Mouse (Mus musculus): ENCODE measurements around the gene Tspan4. TPM values are rescaled to one million over a fixed set of nuclear protein-coding genes. Genes with fewer than 3 reads are reported as not detected.

Gene Tspan4
- total RNA-seq, 1 experiment: 75.9 TPM

DNA sequence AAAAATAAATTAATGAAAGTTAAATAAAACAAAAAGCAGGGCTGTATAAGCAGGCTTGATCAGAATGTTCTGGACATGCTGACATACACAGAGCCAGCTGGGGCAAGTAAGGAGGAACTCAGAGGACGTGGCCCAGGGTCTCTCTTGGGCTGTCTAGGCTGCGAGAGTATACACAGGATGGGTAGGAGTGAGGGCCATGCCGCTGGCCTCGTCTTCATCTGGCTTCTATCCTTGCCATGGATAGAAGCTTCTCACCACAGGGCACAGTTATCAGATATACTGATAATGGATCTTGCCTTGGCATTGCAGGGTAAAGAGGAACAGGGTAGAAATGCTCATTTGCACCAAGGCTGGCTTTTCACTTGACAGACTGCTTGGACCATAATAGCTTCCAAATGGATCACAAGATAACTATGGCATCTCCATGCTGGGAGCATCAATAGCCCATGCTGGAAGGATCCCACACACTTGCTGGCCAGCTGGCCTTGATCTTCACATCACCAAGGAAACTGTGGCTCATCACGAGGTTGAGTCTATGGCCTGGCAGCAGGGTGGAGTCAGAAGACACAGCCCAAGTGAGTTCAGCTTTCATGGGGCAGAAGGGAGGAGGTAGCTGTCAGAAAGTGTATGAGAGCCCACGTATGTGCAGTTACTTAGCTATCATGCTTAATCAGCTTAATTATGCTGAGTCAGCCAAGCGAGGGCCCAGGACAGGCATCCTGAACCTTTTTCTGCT lies 26.9 kb downstream of the Tspan4 start:
- in situ Hi-C loops (cut with MboI; ENCODE audit: low sequenced_read_pairs in 2 of 2, unreplicated experiment in 2 of 2): no loop called here
- TF ChIP-seq MAFK (IDR thresholded peaks at IDR 0.05; ENCODE audit: insufficient read depth, low read depth, low read length) (peak; percentile 78), HCFC1 (IDR thresholded peaks at IDR 0.05; ENCODE audit: borderline replicate concordance, insufficient read depth, low read length) (no peak)
- H3K9me3 ChIP-seq (ENCODE audit: control insufficient read depth, insufficient read depth, low read depth, low read length): no peaks in the 10 kb centered on the region
- H3K27ac ChIP-seq (ENCODE audit: insufficient read depth, low read depth, low read length, poor library complexity, severe bottlenecking): no peak overlapping the region
- H3K4me3 ChIP-seq (ENCODE audit: insufficient read depth in 1 of 2, low read depth in 1 of 2, low read length in 2 of 2, poor library complexity in 1 of 2, severe bottlenecking in 1 of 2): no peak overlapping the region
- no peaks in the 10 kb centered on the region for H3K4me1 ChIP-seq (ENCODE audit: control insufficient read depth in 2 of 2, insufficient read depth in 2 of 2, low read length in 2 of 2, poor library complexity in 1 of 2)
- no peak overlapping the region for H3K9ac ChIP-seq (ENCODE audit: insufficient read depth, low read depth, low read length, poor library complexity, severe bottlenecking)
- no peak for DNase-seq (ENCODE audit: low read depth, low spot score)
- no peaks in the 10 kb centered on the region for H3K36me3 ChIP-seq (ENCODE audit: control insufficient read depth, insufficient read depth, low read length, poor library complexity, severe bottlenecking)

DNA sequence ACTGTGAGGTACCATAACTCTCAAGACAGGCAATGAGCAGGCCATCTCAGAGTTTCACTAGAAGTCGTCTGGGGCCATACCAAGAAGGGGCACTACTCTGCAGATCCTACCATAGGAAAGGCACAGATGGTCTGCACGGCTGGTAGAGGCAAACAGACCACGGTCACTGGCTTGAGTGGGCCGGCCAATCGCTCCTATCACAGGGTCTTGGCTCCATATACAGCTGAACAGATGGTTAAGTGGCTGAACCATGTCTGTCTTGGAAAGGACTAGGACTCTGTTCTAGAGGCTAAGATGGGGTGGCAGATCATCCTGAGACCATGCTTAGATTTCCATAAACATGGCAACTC lies 27.5 kb downstream of the Tspan4 start:
- H3K4me3 ChIP-seq (ENCODE audit: insufficient read depth in 1 of 2, low read depth in 1 of 2, low read length in 2 of 2, poor library complexity in 1 of 2, severe bottlenecking in 1 of 2): no peak overlapping the region
- H3K4me1 ChIP-seq (ENCODE audit: control insufficient read depth in 2 of 2, insufficient read depth in 2 of 2, low read length in 2 of 2, poor library complexity in 1 of 2): no peaks in the 10 kb centered on the region
- H3K36me3 ChIP-seq (ENCODE audit: control insufficient read depth, insufficient read depth, low read length, poor library complexity, severe bottlenecking): no peaks in the 10 kb centered on the region
- no peak overlapping the region for H3K9ac ChIP-seq (ENCODE audit: insufficient read depth, low read depth, low read length, poor library complexity, severe bottlenecking)
- TF ChIP-seq HCFC1 (IDR thresholded peaks at IDR 0.05; ENCODE audit: borderline replicate concordance, insufficient read depth, low read length): no peak
- TF ChIP-seq MAFK (IDR thresholded peaks at IDR 0.05; ENCODE audit: insufficient read depth, low read depth, low read length): no peak
- no peak for TF ChIP-seq ZC3H11A (IDR thresholded peaks at IDR 0.05; ENCODE audit: borderline replicate concordance, low read depth, low read length)
- TF ChIP-seq ZNF384 (IDR thresholded peaks at IDR 0.05; ENCODE audit: low read depth, low read length): no peak
- TF ChIP-seq CHD2 (IDR thresholded peaks at IDR 0.05; ENCODE audit: low read depth, low read length): no peak
- DNase-seq (ENCODE audit: low read depth, low spot score): no peak
- H3K9me3 ChIP-seq (ENCODE audit: control insufficient read depth, insufficient read depth, low read depth, low read length): no peaks in the 10 kb centered on the region
- in situ Hi-C loops (cut with MboI; ENCODE audit: low sequenced_read_pairs in 2 of 2, unreplicated experiment in 2 of 2): no loop called here
- no peak overlapping the region for H3K27ac ChIP-seq (ENCODE audit: insufficient read depth, low read depth, low read length, poor library complexity, severe bottlenecking)

DNA sequence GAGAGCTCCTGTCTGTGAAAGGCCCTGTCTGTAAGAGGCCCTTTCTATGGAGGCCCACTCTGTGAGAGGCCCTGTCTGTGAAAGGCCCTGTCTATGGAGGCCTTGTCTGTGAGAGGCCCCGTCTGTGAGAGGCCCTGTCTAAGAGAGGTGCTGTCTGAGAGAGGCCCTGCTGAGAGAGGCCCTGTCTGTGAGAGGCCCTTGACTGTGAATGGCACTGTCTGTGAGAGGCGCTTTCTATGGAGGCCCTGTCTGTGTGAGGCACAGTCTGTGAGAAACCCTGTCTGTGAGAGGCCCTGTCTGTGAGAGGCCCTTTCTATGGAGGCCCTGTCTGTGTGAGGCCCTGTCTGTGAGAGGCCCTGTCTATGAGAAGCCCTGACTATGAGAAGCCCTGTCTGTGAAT lies 31.2 kb downstream of the Tspan4 start:
- Histone ChIP-seq H3K36me3 (ENCODE audit: control insufficient read depth, insufficient read depth, low read length, poor library complexity, severe bottlenecking) (no peaks in the 10 kb centered on the region; the same call in 1 of the 2 replicates), H3K27ac (ENCODE audit: insufficient read depth, low read depth, low read length, poor library complexity, severe bottlenecking) (no peak overlapping the region), H3K4me1 (ENCODE audit: control insufficient read depth in 2 of 2, insufficient read depth in 2 of 2, low read length in 2 of 2, poor library complexity in 1 of 2) (no peaks in the 10 kb centered on the region), H3K4me3 (ENCODE audit: insufficient read depth in 1 of 2, low read depth in 1 of 2, low read length in 2 of 2, poor library complexity in 1 of 2, severe bottlenecking in 1 of 2) (no peak overlapping the region), H3K9ac (ENCODE audit: insufficient read depth, low read depth, low read length, poor library complexity, severe bottlenecking) (no peak overlapping the region), H3K9me3 (ENCODE audit: control insufficient read depth, insufficient read depth, low read depth, low read length) (no peaks in the 10 kb centered on the region)
- TF ChIP-seq ZC3H11A (IDR thresholded peaks at IDR 0.05; ENCODE audit: borderline replicate concordance, low read depth, low read length): no peak
- TF ChIP-seq CHD2 (IDR thresholded peaks at IDR 0.05; ENCODE audit: low read depth, low read length): no peak
- TF ChIP-seq ZNF384 (IDR thresholded peaks at IDR 0.05; ENCODE audit: low read depth, low read length): no peak
- TF ChIP-seq MAFK (IDR thresholded peaks at IDR 0.05; ENCODE audit: insufficient read depth, low read depth, low read length): no peak
- TF ChIP-seq HCFC1 (IDR thresholded peaks at IDR 0.05; ENCODE audit: borderline replicate concordance, insufficient read depth, low read length): no peak
- DNase-seq (ENCODE audit: low read depth, low spot score): no peak
- in situ Hi-C loops (cut with MboI; ENCODE audit: low sequenced_read_pairs in 2 of 2, unreplicated experiment in 2 of 2): no loop called here

DNA sequence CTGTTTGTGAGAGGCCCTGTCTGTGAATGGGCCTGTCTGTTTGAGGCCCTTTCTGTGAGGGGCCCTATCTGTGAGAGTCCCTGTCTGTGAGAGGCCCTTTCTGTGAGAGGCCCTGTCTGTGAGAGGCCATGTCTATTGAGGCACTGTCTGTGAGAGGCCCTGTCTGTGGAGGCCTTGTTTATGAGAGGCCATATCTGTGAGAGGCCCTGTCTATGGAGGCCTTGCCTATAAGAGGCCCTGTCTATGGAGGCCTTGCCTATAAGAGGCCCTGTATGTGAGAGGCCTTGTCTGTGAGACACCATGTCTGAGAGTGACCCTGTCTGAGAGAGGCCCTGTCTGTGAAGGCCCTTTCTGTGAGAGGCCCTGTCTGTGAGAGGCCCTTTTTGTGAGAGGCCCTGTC lies 33.1 kb downstream of the Tspan4 start:
- H3K9ac ChIP-seq (ENCODE audit: insufficient read depth, low read depth, low read length, poor library complexity, severe bottlenecking): no peak overlapping the region
- no peaks in the 10 kb centered on the region; the same call in 1 of the 2 replicates for H3K36me3 ChIP-seq (ENCODE audit: control insufficient read depth, insufficient read depth, low read length, poor library complexity, severe bottlenecking)
- in situ Hi-C loops (cut with MboI; ENCODE audit: low sequenced_read_pairs in 2 of 2, unreplicated experiment in 2 of 2): no loop called here
- TF ChIP-seq ZNF384 (IDR thresholded peaks at IDR 0.05; ENCODE audit: low read depth, low read length) (no peak), HCFC1 (IDR thresholded peaks at IDR 0.05; ENCODE audit: borderline replicate concordance, insufficient read depth, low read length) (no peak), MAFK (IDR thresholded peaks at IDR 0.05; ENCODE audit: insufficient read depth, low read depth, low read length) (no peak), CHD2 (IDR thresholded peaks at IDR 0.05; ENCODE audit: low read depth, low read length) (no peak)
- H3K27ac ChIP-seq (ENCODE audit: insufficient read depth, low read depth, low read length, poor library complexity, severe bottlenecking): no peak overlapping the region
- DNase-seq (ENCODE audit: low read depth, low spot score): no peak
- no peak overlapping the region for H3K4me3 ChIP-seq (ENCODE audit: insufficient read depth in 1 of 2, low read depth in 1 of 2, low read length in 2 of 2, poor library complexity in 1 of 2, severe bottlenecking in 1 of 2)
- H3K9me3 ChIP-seq (ENCODE audit: control insufficient read depth, insufficient read depth, low read depth, low read length): no peaks in the 10 kb centered on the region
- peaks cover 0 to 3% of the 10 kb centered on the region in 2 experiments; a peak in 1 of 4 replicates for H3K4me1 ChIP-seq (ENCODE audit: control insufficient read depth in 2 of 2, insufficient read depth in 2 of 2, low read length in 2 of 2, poor library complexity in 1 of 2)

DNA sequence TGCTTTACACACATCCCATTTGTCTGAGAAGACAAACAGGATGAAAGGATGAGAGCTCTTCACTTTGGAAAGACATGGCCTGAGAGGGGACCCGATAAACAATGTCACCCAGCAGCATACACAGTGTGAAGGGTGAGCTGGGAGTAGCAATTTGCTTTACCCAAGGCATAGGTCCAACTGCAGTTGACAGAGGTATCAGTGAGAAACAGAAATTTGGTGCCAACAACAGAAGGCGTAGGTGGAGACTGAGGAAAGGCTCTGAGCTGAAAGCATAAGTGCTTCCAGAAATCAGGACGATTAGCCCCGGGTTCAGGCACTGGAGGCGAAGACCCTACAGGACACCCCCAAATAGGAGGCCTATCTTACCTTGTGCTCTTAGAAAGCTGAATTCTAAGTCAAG lies 35.2 kb downstream of the Tspan4 start:
- Histone ChIP-seq H3K36me3 (ENCODE audit: control insufficient read depth, insufficient read depth, low read length, poor library complexity, severe bottlenecking) (no peaks in the 10 kb centered on the region; the same call in 1 of the 2 replicates), H3K4me3 (ENCODE audit: insufficient read depth in 1 of 2, low read depth in 1 of 2, low read length in 2 of 2, poor library complexity in 1 of 2, severe bottlenecking in 1 of 2) (no peak overlapping the region), H3K9ac (ENCODE audit: insufficient read depth, low read depth, low read length, poor library complexity, severe bottlenecking) (no peak overlapping the region), H3K4me1 (ENCODE audit: control insufficient read depth in 2 of 2, insufficient read depth in 2 of 2, low read length in 2 of 2, poor library complexity in 1 of 2) (peaks cover 0 to 5% of the 10 kb centered on the region in 2 experiments; a peak in 1 of 4 replicates), H3K9me3 (ENCODE audit: control insufficient read depth, insufficient read depth, low read depth, low read length) (no peaks in the 10 kb centered on the region), H3K27ac (ENCODE audit: insufficient read depth, low read depth, low read length, poor library complexity, severe bottlenecking) (no peak overlapping the region)
- TF ChIP-seq MAFK (IDR thresholded peaks at IDR 0.05; ENCODE audit: insufficient read depth, low read depth, low read length): no peak
- TF ChIP-seq HCFC1 (IDR thresholded peaks at IDR 0.05; ENCODE audit: borderline replicate concordance, insufficient read depth, low read length): no peak
- no peak for TF ChIP-seq ZNF384 (IDR thresholded peaks at IDR 0.05; ENCODE audit: low read depth, low read length)
- no peak for TF ChIP-seq CHD2 (IDR thresholded peaks at IDR 0.05; ENCODE audit: low read depth, low read length)
- no peak for TF ChIP-seq ZC3H11A (IDR thresholded peaks at IDR 0.05; ENCODE audit: borderline replicate concordance, low read depth, low read length)
- in situ Hi-C loops (cut with MboI; ENCODE audit: low sequenced_read_pairs in 2 of 2, unreplicated experiment in 2 of 2): no loop called here
- no peak for DNase-seq (ENCODE audit: low read depth, low spot score)
